Mouse (Mus musculus) G1E (cell line): ENCODE results near the gene Zfp366. TPM values are rescaled to one million over a fixed set of nuclear protein-coding genes. Genes with fewer than 3 reads are reported as not detected.

ENCODE experiments used
- ATAC-seq: 2 replicates; pipeline ENCODE4 v1.8.0; 2016; ENCODE audit warnings: mild to moderate bottlenecking; ENCODE audit not compliant: insufficient number of reproducible peaks, poor library complexity, low FRiP score, severe bottlenecking; ENCODE audit errors: extremely low read depth
- DNase-seq: peaks from one replicate; pipeline ENCODE4 v3.0.0; 2012; ENCODE audit warnings: low spot score
- H3K27me3 ChIP-seq: 2 replicates; pipeline ENCODE4 v1.6.1; 2012; ENCODE audit warnings: mild to moderate bottlenecking, low read length, inconsistent platforms; ENCODE audit not compliant: insufficient read depth
- H3K36me3 ChIP-seq: replicated peaks from 2 replicates; pipeline ENCODE3; 2012; ENCODE audit warnings: mild to moderate bottlenecking, inconsistent platforms
- H3K4me1 ChIP-seq: 2 replicates; pipeline ENCODE4 v1.6.1; 2012; ENCODE audit warnings: low read depth, low read length, inconsistent platforms, mixed read lengths; ENCODE audit not compliant: insufficient read depth
- H3K4me3 ChIP-seq: 2 replicates; pipeline ENCODE4 v1.5.1; 2012; ENCODE audit warnings: low read depth, mild to moderate bottlenecking, inconsistent platforms, low read length, moderate library complexity, mixed read lengths
- H3K9me3 ChIP-seq: replicated peaks from 2 replicates; pipeline ENCODE4 v1.6.1; 2012; ENCODE audit warnings: inconsistent platforms
- CTCF ChIP-seq: IDR thresholded peaks from 2 replicates; pipeline ENCODE4 v1.5.1; 2012; ENCODE audit warnings: low read depth, low read length, inconsistent platforms, mixed read lengths
- GATA1 ChIP-seq: IDR thresholded peaks from 2 replicates; pipeline ENCODE4 v1.6.1; 2012; ENCODE audit warnings: borderline replicate concordance, low read length, inconsistent platforms, mixed read lengths
- GATA2 ChIP-seq: IDR thresholded peaks from 2 replicates; pipeline ENCODE4 v1.6.1; 2012; ENCODE audit warnings: low read depth, low read length, inconsistent platforms, borderline replicate concordance
- POLR2AphosphoS5 ChIP-seq: IDR thresholded peaks from 2 replicates; pipeline ENCODE4 v1.6.1; 2012; ENCODE audit warnings: low read depth, low read length, inconsistent platforms; ENCODE audit not compliant: insufficient replicate concordance
- TAL1 ChIP-seq: conservative IDR thresholded peaks from 2 replicates; pipeline ENCODE4 v1.6.1; 2012; ENCODE audit warnings: low read depth, low read length, inconsistent platforms, mixed read lengths
- polyA plus RNA-seq: library from polyadenylated mRNA; stranded (reverse); fragments of >175 nt; gene quantifications from 2 replicates; pipeline ENCODE4 v1.2.3, GENCODE M21; 2012
- total RNA-seq, 2 experiments: library from RNA; stranded (forward) in 1 of 2; stranded (reverse) in 1 of 2; fragments of 200-1000 nt in 1 of 2; fragments of >200 nt in 1 of 2; fragmentation: Nextera tagmentation in 1 of 2; gene quantifications; 2 replicates each; pipeline ENCODE4 v1.2.3; 2014 to 2017

The Zfp366 gene
- total and polyA plus RNA-seq, 3 experiments, result 0.05 TPM; not detected in 2

DNA sequence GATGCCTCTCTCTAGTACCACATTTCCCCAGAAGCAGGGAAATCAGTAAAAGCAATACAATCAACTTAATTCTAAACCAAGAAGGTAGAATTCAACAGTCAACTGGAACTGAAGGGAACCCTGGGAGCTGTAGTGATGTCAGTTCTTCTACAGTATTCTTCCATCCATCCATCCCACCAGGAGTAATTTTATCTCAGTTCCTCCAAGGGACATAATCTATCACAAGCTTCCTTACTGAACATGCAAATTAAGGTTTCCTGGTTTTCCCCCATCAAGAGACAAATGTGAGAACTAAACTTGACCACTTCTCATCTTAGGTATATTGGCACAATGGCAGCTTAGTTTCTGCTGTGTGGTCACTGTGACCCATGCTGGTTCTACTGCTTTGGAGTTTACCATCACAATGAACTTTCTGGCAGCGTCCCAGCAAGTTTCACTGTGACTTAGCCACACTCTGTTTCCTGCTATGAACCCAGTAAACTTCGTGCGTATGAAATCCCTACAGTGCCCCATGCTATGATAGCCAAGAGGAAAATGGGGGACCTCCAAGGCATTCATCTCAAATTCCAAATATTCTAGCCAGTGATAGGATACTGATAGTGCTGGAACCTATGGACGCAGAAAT lies 78.6 kb downstream of the Zfp366 start:
- Histone ChIP-seq H3K4me3 (no peak overlapping the region), H3K36me3 (no peaks in the 10 kb centered on the region), H3K9me3 (no peaks in the 10 kb centered on the region), H3K4me1 (no peaks in the 10 kb centered on the region), H3K27me3 (peaks cover 9% of the 10 kb centered on the region; the same call in 1 of the 2 replicates)
- no peak for ATAC-seq
- DNase-seq, result no peak
- TF ChIP-seq GATA2 (no peak), CTCF (no peak), GATA1 (no peak)

DNA sequence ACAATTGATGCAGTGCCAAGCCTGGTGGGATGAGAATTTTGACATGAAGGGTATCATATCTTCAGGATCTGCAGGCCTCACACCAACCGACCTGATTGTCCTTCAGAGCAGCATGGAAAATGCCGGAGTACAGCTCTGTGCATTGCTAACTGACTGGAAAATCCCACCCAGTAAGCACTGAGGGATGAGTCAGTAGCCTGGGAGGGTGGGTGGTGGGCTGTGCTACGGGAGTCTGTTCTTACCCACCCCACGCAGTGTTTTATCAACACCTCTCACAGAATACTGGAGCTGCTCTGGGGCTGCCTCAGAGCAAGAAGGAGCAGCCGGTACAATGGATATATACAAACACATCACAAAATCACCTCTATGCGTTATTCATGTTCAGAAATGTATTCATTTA lies 79.9 kb downstream of the Zfp366 start:
- Histone ChIP-seq H3K4me1 (no peaks in the 10 kb centered on the region), H3K4me3 (no peak overlapping the region), H3K36me3 (no peaks in the 10 kb centered on the region), H3K27me3 (peaks cover 5% of the 10 kb centered on the region; the same call in 1 of the 2 replicates), H3K9me3 (no peaks in the 10 kb centered on the region)
- ATAC-seq (no peak), DNase-seq (no peak)
- no peak for TF ChIP-seq POLR2AphosphoS5
- TF ChIP-seq CTCF, result no peak
- no peak for TF ChIP-seq TAL1
- TF ChIP-seq GATA2, result no peak
- TF ChIP-seq GATA1, result no peak

DNA sequence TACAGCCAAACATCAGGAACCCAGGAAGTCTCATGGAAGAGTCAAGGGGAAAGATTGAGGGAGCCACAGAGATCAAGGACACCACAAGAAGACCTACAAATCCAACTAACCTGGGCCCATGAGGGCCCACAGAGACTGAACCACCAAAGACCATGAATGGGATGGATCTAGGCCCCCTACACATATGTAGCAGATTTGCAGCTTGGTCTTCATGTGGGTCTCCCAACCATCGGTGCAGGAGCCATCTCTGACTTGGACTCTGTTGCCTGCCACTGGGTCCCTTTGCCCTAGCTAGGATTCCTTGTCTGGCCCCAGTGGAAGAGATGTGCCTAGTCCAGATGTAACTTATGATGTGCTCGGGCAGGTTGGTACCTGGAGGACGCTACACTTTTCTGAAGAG lies 87.4 kb downstream of the Zfp366 start:
- DNase-seq (no peak), ATAC-seq (no peak)
- no peak overlapping the region for H3K4me3 ChIP-seq
- no peaks in the 10 kb centered on the region for H3K9me3 ChIP-seq
- H3K36me3 ChIP-seq, result no peaks in the 10 kb centered on the region
- no peak for TF ChIP-seq GATA1
- no peak for TF ChIP-seq POLR2AphosphoS5
- no peak for TF ChIP-seq GATA2
- no peak for TF ChIP-seq TAL1
- no peak for TF ChIP-seq CTCF
- no peaks in the 10 kb centered on the region for H3K4me1 ChIP-seq
- H3K27me3 ChIP-seq, result no peaks in the 10 kb centered on the region

DNA sequence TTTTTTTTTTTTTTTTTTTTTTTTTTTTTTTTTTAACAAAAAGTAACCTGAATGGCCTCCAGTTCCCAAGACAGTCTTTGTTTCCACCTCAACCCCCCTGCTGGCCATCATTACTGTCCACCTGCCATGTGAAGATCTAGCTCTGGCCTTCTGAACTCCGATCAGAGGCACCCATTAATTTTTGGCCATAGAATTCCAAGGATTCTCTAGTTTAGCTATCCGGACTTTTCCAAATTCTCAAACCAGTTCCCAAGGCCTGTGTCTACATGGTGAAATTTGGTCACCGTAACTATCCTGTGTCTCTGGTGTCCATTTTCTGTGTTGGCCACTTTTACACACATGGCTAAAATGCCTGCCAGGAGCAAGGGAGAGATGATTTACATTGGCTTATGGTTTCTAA lies 92.9 kb downstream of the Zfp366 start:
- Histone ChIP-seq H3K9me3 (no peaks in the 10 kb centered on the region), H3K4me1 (no peaks in the 10 kb centered on the region), H3K36me3 (no peaks in the 10 kb centered on the region), H3K27me3 (no peaks in the 10 kb centered on the region; the same call in 1 of the 2 replicates), H3K4me3 (no peak overlapping the region)
- no peak for TF ChIP-seq POLR2AphosphoS5
- no peak for TF ChIP-seq TAL1
- no peak for TF ChIP-seq GATA1
- no peak for TF ChIP-seq CTCF
- TF ChIP-seq GATA2, result no peak
- ATAC-seq, result no peak
- DNase-seq, result no peak

DNA sequence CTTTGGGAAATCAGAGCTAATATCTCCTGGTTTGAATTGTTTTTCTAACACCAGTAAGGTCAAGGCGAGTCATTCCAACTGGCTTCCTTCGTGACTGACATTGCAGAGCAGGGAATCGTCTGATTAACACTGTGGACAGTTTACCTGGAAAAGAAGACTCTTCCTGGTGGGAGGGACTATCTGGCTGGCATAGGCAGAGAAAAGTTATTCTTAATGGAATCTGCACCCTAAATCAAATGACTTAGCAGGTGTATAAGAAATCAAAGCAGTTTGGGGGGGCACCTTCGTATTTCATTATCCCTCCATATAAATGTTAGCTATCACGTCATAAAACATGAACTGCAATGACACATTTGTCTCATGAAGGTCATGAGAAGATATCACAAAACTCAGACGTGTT lies 93.9 kb downstream of the Zfp366 start:
- no peak for TF ChIP-seq CTCF
- H3K9me3 ChIP-seq, result no peaks in the 10 kb centered on the region
- ATAC-seq, result no peak

DNA sequence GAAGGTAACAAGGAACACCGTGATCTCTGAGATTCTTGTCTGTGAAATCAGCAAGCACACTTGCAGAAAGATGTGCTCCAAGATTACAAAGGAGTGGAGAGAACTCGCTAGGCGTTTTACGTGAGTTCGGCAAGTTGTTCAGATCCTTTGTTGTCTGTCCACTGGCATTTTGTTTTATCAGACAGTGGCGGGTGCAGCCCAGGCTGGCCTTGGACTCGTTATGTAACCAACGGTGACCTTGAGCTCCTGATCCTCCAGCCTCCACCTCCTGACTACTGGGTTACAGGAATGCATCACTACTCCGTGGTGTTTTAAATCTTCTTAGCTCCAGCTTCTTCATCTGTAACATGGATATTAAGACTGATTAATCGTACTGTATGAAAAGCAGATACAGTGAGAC lies 94.7 kb downstream of the Zfp366 start:
- no peak for DNase-seq
- no peaks in the 10 kb centered on the region for H3K9me3 ChIP-seq
- H3K36me3 ChIP-seq, result no peaks in the 10 kb centered on the region
- no peak for ATAC-seq
- no peak overlapping the region for H3K4me3 ChIP-seq
- H3K27me3 ChIP-seq, result peaks cover 2% of the 10 kb centered on the region
- no peaks in the 10 kb centered on the region for H3K4me1 ChIP-seq
- TF ChIP-seq GATA1, result no peak
- no peak for TF ChIP-seq POLR2AphosphoS5
- no peak for TF ChIP-seq GATA2
- TF ChIP-seq CTCF, result no peak
- TF ChIP-seq TAL1, result no peak

More for the DNA sequence above, 93.9 kb downstream of the Zfp366 start:
- no peaks in the 10 kb centered on the region for H3K36me3 ChIP-seq
- DNase-seq, result no peak
- no peak overlapping the region for H3K4me3 ChIP-seq
- H3K4me1 ChIP-seq, result no peaks in the 10 kb centered on the region
- H3K27me3 ChIP-seq, result peaks cover 2% of the 10 kb centered on the region

DNA sequence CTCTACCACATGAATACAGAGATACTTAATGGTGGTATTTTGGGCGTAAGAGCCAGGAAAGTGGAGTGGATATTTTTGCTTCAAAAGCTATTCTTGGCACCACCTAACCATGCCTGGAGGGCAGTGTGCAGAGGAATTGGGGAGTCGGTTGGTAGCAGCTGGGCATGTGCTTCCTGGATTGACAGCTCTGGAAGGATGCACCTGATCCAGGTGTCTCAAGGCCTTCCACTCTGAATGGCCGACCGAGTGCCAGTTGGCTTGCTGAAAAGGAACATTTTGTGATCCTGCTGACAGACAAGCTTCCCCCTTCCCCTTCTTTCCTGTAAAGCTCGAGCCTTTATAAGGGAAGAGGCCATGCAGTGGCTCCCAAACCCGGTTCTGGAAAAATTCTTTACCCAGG lies 98.3 kb downstream of the Zfp366 start:
- DNase-seq (no peak), ATAC-seq (no peak)
- no peak for TF ChIP-seq CTCF
- H3K4me1 ChIP-seq, result no peaks in the 10 kb centered on the region
- H3K27me3 ChIP-seq, result peaks cover 2% of the 10 kb centered on the region
- H3K9me3 ChIP-seq, result no peaks in the 10 kb centered on the region
- no peaks in the 10 kb centered on the region for H3K36me3 ChIP-seq
- no peak overlapping the region for H3K4me3 ChIP-seq
